Mouse (Mus musculus) lung, postnatal 14 days (tissue): ENCODE measurements at regions not wholly inside any gene's neighbourhood (a gene's known extent, or its start where the extent isn't known, plus 50 kb on each side); places are given as distances from the start of the nearest gene placed in this dataset.
A peak's percentile ranks its signal among the peaks of the same experiment; 100 is the strongest.

Experiments used
- DNase-seq: peaks from one replicate; pipeline ENCODE4 v3.0.0; 2021

GRCm38 (mm10) chr2:93135324-93135723, 52.0 kb upstream of the Trp53i11 start:
- DNase-seq: peak; percentile 16

GRCm38 (mm10) chr2:93133301-93133971, 53.9 kb upstream of the Trp53i11 start:
- DNase-seq: no peak

- DNase-seq: peak; percentile 80
Observed at GRCm38 (mm10) chr2:93131825-93132623, 55.3 kb upstream of the Trp53i11 start.

DNA sequence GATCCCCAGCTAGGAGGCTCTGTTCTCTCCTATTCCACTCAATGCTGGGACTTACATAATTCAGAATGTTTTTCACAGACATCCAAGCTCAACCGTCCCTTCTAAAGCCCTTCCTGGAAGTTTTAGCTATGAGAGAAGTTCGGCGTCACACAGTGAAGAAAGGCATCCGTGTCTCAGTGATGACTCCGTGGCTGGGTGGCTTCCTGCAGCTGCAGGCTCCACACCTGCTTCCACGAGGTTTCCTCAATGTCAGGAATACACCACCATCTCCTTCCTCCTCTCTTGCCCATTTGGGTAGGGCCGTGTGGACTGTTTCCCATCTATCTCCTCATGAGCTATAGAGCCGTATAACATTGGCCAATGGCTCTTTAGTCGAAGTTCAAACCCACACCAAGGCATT, 56.1 kb upstream of the Trp53i11 start:
- DNase-seq: no peak

GRCm38 (mm10) chr2:93129176-93129575, 58.2 kb upstream of the Trp53i11 start:
- no peak for DNase-seq

DNA sequence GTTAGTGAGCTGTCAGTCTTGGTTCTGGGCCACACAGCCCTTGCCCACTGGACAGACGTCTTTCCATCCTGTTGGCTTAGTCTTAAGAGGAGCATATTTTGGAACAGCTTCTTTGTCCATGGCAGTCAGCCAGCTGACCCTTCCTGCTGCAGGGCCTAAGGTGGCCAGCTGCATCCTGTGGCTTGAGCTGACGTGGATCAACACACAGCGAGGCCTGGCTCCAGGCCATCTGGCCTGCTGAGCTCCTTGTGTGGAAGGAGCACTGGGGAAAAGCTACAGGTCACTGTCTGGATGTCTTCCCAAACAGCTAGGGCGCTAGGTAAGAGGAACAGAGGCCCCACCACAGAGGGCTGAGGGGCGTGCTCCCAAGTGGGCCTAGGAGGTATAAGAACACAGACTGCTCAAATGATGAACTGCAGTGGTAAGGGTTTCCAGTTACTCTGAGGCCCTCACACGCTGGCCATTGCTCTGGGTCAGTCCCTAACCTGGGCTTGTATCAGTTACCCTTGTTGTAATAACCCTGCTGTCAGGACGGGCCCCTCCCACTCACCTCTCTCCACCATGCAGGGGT, 60.7 kb upstream of the Trp53i11 start:
- DNase-seq: peak; percentile 88

GRCm38 (mm10) chr2:93126112-93126511, 61.2 kb upstream of the Trp53i11 start:
- DNase-seq: no peak

- no peak for DNase-seq
Observed at GRCm38 (mm10) chr2:93124866-93125467, 62.4 kb upstream of the Trp53i11 start.

DNA sequence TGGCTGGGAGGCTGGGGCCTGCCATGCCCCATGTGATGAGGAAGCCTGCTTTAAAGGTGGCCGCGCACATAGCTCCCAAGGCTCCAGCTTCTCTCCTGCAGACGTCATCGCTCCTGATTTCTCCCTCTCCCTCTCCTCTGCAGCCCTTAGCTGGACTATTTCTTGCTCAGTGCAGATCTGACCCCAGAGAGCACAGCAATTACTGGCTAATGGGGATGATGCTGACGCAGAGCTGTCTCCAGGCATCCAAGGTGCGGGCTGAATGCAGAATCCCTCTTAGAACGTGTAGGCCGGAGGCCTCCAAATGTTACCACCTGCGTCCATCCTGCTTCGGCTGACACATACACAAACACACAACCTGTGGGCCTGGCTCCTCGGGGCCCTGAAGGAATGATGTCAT, 63.5 kb upstream of the Trp53i11 start:
- DNase-seq: no peak

GRCm38 (mm10) chr2:93120386-93120785, 67.0 kb upstream of the Trp53i11 start:
- DNase-seq: no peak

DNA sequence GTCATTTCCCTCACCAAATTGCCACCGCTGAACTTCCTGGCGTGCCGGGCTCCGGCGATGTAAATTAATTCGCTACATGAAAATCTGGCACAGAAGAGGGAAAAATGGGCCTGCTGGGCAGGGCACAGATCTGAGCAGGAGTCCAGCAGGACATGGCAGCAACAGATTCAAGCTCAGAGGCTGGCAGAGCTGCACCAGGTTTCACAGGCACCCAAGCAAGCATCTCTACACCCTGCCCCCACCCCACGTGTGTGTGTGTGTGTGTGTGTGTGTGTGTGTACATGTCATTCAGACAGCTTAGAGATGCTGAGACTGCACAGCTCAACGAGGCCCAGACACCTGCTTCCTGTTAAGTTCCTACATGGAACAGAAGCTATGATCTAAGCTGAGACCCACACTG, 68.3 kb upstream of the Trp53i11 start:
- no peak for DNase-seq

DNA sequence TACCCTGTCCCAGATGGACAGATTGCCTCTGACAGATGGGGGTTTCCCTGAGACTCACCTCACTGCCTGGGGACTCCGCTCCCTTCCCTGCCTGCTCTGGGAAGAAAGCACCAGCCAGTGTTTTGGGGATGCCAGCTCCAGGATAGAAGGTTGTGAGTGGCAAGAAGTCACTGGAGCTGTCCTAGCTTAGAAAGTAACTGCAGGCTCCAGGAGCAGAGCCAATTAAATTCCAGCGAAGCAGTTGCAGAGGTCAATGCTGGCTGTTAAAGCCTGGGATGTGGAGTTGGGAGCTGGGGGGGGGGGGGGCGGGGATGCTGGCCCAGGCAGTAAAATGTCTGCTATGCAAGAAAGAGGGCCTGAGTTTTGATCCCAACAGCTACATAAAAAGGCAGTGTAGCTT, 69.3 kb upstream of the Prdm11 start:
- DNase-seq: no peak

- DNase-seq: no peak
Observed at GRCm38 (mm10) chr2:93113929-93114328, 68.0 kb upstream of the Prdm11 start.

DNA sequence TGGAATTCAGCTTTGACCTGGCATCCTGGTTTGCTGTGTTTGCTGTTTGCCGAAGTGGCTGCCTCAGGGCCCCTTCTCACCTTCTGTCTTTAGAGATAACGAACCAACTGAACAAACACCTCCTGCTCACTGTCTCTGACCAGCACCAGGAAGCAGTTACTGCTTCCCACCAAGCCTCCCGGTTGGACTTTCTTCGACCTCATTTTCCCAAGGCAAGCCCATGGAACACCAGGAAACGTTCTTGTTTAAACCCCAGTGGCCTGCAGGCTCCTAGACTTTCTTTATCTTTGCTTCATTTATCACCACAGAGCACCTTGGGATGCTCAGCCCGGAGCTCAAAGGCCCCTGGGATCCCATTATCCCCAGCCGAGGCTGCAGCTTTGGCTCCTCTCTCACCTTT, 66.4 kb upstream of the Prdm11 start:
- DNase-seq: no peak

DNA sequence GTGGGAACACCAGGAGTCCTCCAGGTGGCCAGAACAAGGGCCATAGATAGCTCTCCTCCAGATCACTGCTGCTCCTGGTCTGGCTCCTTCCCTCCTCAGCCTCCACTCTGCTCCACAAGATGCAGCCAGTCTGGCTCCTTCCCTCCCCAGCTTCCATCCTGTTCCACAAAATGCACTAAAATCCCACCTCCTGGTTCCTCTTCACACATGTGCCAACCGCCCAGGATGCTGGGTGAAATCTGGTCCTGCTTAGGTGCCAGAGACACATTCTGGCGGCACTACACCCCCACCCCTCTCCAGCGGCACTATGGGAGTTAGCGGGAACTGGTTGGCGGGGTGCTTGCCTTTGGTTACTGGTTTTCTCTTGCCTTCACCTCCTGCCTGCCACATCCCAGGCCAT, 64.9 kb upstream of the Prdm11 start:
- no peak for DNase-seq

DNA sequence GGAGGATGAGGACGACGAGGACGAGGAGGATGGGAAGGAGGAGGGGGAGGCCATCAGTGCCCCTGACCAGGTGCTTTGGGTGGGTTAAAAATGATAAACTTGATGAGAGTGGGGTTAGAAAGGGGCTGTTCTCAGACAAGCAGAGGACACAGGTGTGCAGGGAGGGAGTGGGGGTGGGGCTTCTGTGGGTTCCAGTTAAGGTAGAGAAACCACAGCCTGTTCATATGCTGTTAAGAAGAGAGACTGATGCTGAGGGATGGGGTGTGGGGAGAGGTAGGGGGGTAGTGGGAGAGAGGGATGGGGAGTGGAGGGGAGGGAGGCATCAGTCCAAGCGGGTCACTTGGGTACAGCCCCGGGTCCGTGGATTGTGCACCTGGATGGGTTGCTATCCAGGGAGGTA, 60.6 kb upstream of the Prdm11 start:
- DNase-seq: no peak

DNA sequence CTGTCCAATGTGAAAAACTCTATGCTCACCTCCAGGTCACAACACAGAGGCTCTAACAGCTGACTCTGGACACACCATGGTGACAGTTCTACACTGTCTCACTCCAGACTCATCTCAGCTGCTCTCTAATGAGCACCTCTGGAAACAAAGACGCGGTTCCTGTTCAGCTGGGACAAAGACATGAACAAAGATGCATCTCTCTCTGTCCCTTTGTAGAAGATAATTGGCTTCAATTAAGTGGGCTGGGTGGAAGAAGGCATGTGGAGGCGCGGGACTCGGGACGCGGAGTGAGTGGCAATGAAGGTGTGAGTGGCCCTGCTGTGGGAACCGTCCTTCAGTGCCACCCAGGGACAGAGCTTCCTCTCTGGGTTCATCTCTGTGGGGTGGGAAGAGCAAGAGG, 56.0 kb upstream of the Prdm11 start:
- DNase-seq: no peak

- no peak for DNase-seq
Observed at GRCm38 (mm10) chr2:93099780-93100179, 53.8 kb upstream of the Prdm11 start.

DNA sequence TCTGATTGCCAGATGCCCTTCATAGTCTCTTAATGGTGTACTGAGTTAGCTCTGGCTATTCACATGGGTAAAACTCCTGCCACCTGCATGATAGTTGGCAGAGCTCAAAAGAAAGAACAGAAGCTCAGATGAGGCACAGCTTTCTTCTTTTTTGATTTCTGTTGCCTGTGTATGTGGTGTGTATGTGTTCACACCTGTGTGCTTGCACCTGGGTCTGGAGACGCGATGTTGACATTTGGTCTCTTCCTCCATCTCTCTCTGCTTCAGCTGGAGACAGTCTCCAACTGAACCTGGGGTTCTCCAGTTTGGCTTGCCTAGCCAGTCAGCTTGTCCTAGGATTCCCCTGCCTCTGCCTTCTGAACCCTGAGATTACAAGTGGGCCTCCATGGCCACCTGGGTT, 51.0 kb upstream of the Prdm11 start:
- DNase-seq: no peak

GRCm38 (mm10) chr2:93096078-93096729, 50.2 kb upstream of the Prdm11 start:
- DNase-seq: no peak
